Mouse (Mus musculus) embryonic fibroblast, embryonic 13.5 days (primary cell): Measurements from ENCODE around the gene St6gal1.

ENCODE experiments used
- CTCF ChIP-seq: IDR thresholded peaks from 2 replicates; pipeline ENCODE4 v1.5.1; 2011; ENCODE audit warnings: mild to moderate bottlenecking, control low read depth, low read length, moderate library complexity, borderline replicate concordance; ENCODE audit not compliant: insufficient read depth
- POLR2A ChIP-seq: IDR thresholded peaks from 2 replicates; pipeline ENCODE4 v1.6.1; 2011; ENCODE audit warnings: low read depth, mild to moderate bottlenecking, control low read depth, low read length, moderate library complexity

DNA sequence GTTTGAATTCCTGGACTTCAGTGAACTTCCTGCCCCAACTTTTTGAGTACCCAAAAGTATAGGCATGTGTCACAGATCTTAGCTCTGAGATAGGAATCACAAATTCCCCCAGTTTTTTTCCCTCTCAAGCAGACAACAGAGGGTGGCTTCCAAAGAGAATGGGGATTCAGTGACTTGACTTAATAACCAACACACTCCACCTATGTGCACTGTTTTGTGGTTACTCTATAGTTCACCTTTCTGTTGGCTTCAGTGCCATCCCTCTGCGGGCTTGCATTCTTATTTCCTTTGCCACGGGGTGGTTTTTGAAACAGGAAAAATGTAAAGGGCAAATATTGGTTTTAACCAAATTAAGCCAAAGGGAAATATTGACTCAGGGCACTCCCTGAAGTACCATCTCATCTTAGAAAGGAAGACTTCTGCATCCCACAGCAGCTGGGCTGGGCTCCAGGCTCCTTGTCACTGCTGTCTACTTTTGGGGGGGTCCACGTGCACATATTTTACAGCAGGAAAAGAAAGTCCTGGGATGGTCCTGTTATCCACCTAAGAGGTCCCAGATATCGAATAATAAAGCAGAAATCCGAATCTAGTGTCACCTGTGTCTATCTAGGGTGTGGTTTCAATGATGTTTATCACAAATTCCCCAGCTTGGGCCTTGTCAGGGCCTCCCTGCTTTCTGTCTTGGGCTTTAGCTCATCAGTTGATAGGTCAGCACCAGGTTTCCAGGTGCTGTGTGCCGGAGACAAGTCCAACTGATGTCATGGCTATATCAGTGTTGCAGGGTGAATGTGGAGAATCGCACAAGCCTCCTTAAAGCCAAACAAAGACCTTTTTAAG, 75.6 kb downstream of the St6gal1 start:
- TF ChIP-seq POLR2A (no peak), CTCF (no peak)
